Mouse (Mus musculus) adrenal gland, postnatal 25 days (tissue): ENCODE results near the gene Hmgn5. TPM values are rescaled to one million over a fixed set of nuclear protein-coding genes. Genes with fewer than 3 reads are reported as not detected.
A peak's percentile ranks its signal among the peaks of the same experiment; 100 is the strongest.

Experiments
- DNase-seq: peaks from one replicate; pipeline ENCODE4 v3.0.0; 2021; ENCODE audit warnings: mixed read lengths
- long read RNA-seq: library from polyadenylated mRNA; stranded (forward); transcript quantifications from one replicate; pipeline ENCODE4 v2.0.0, GENCODE M21; 2021
- total RNA-seq: library from RNA; stranded (reverse); gene quantifications from 2 replicates; pipeline ENCODE4 v1.2.3, GENCODE M21; 2021

Gene Hmgn5
- total RNA-seq: 13.4 and 21.6 TPM in 2 replicates
- long read RNA-seq, transcript Hmgn5-201 (6 exons, 1,934 nt): major isoform, 24 of 25 reads
- long read RNA-seq, partial matches to known transcripts: 0 of 25 reads
- long read RNA-seq, other reads (novel, unspliced or antisense): 1 of 25 reads

GRCm38 (mm10) chrX:109013283-109013682 lies at the start of gene Hmgn5:
TSS of gene Hmgn5 (minus strand) at chrX:109013404.
- DNase-seq: peak; percentile 91

GRCm38 (mm10) chrX:109047773-109048172 lies 34.6 kb upstream of the Hmgn5 start:
- no peak for DNase-seq

- no peak for DNase-seq
Measured at GRCm38 (mm10) chrX:109026224-109026623, 13.0 kb upstream of the Hmgn5 start.

- DNase-seq: no peak
Measured at GRCm38 (mm10) chrX:109020858-109021257, 7.7 kb upstream of the Hmgn5 start.

- DNase-seq: no peak
Measured at GRCm38 (mm10) chrX:109014166-109014565, 962 bp upstream of the Hmgn5 start.

GRCm38 (mm10) chrX:109013686-109014085 lies 482 bp upstream of the Hmgn5 start:
- peak; percentile 17 for DNase-seq

- peak; percentile 35 for DNase-seq
Measured at GRCm38 (mm10) chrX:109012371-109013031, 703 bp downstream of the Hmgn5 start.

- peak; percentile 4 for DNase-seq
Measured at GRCm38 (mm10) chrX:109011611-109012185, 1.5 kb downstream of the Hmgn5 start.

- no peak for DNase-seq
Measured at GRCm38 (mm10) chrX:109001277-109001676, 11.9 kb downstream of the Hmgn5 start.

Other genes with a start within 250 kb of the Hmgn5 start
- gene Brwd3, start 179.0 kb downstream of the Hmgn5 start, total RNA-seq: 9.7 and 12.6 TPM in 2 replicates
- 111 and 123 TPM in 2 replicates for gene Sh3bgrl, start 82.0 kb upstream of the Hmgn5 start, total RNA-seq
- 0.43 TPM in 1 of 2 replicates, not detected in the other for gene Gm6377, start 183.4 kb upstream of the Hmgn5 start, total RNA-seq